ENCODE assay signal across 26 mouse cellular contexts in genomic region chr8:24214315-24214714, GRCm38 (mm10).
A peak's percentile ranks its signal among the peaks of the same experiment; 100 is the strongest.
DNase-seq lines count a peak whose midpoint lies in the region; ATAC-seq and TF ChIP-seq lines count a peak whose summit lies in the region.
"Had no signal": no experiment of that assay in that cellular context is flagged by ENCODE, and none has a peak within 500 bp of the region (broad histone marks: within the 10 kb centered on the region; RNA-seq: fewer than 3 reads in every experiment).

No protein-coding gene starts in this region.

- 0 out of 2 replicates have a peak, but pooled peaks have one; percentile 21 for ATAC-seq in frontal cortex, adult (ENCODE audit: low TSS enrichment)
- ATAC-seq: forebrain, embryonic 13.5 days; midbrain, embryonic 15.5 days had no signal

- peaks cover 10% of the 10 kb centered on the region for H3K4me1 ChIP-seq in cortical plate, adult 2 months (ENCODE audit: control insufficient read depth, insufficient read depth, low read length)
- H3K4me1 ChIP-seq: embryonic facial prominence, embryonic 13.5 days; forebrain, embryonic 13.5 days; hindbrain, embryonic 13.5 days; limb, embryonic 15.5 days; lung, embryonic 15.5 days; midbrain, embryonic 15.5 days; neural tube, embryonic 13.5 days; stomach, embryonic 15.5 days had no signal

- TF ChIP-seq CTCF in layer of hippocampus, adult 2 months (conservative IDR thresholded peaks at IDR 0.05), result no peak
- TF ChIP-seq CTCF in cortical plate, adult 2 months (IDR thresholded peaks at IDR 0.05; ENCODE audit: extremely low read depth, insufficient read depth, low read length), result no peak

- TF ChIP-seq POLR2A in cortical plate, adult 2 months (IDR thresholded peaks at IDR 0.05; ENCODE audit: extremely low read depth, insufficient read depth, low read length), result no peak

- H3K27ac ChIP-seq in layer of hippocampus, adult 2 months, result peak overlapping the region; percentile 89
- H3K27ac ChIP-seq in cortical plate, adult 2 months (ENCODE audit: insufficient read depth, low read length), result 0 out of 2 replicates have a peak overlapping the region, but pooled peaks have one; percentile 4
- H3K27ac ChIP-seq: embryonic facial prominence, embryonic 13.5 days; forebrain, embryonic 13.5 days; hindbrain, embryonic 13.5 days; kidney, postnatal 0 days; limb, embryonic 15.5 days; liver, embryonic 14.5 days; lung, embryonic 15.5 days; midbrain, embryonic 15.5 days; neural tube, embryonic 13.5 days; stomach, embryonic 15.5 days had no signal

- no peak for DNase-seq in frontal cortex, postnatal 10 days (ENCODE audit: low spot score in 2 of 2)
- peak; percentile 28 to 38 for DNase-seq in layer of hippocampus, adult 2 months (ENCODE audit: low spot score in 2 of 2)
- DNase-seq in layer of hippocampus, postnatal 10 days (ENCODE audit: low spot score in 2 of 2), result no peak
- DNase-seq in right cerebral cortex, postnatal 14 days, result peak; percentile 22
- no peak for DNase-seq in gastrocnemius, postnatal 14 days
- DNase-seq in ovary, postnatal 10 days (ENCODE audit: low spot score), result no peak
- DNase-seq: adrenal gland, postnatal 10 days; cerebellum, adult 2 months; cerebellum, postnatal 25 days; embryo, embryonic 11 days; gastrocnemius, postnatal 36 days; kidney, adult 2 months; lung, postnatal 36 days had no signal

- H3K4me3 ChIP-seq in layer of hippocampus, adult 2 months, result no peak overlapping the region
- no peak overlapping the region for H3K4me3 ChIP-seq in cortical plate, adult 2 months (ENCODE audit: insufficient read depth, low read length)
- H3K4me3 ChIP-seq: embryonic facial prominence, embryonic 13.5 days; erythroblast, embryonic 14.5 days; forebrain, embryonic 13.5 days; hindbrain, embryonic 13.5 days; limb, embryonic 15.5 days; lung, embryonic 15.5 days; midbrain, embryonic 15.5 days; neural tube, embryonic 13.5 days; stomach, embryonic 15.5 days had no signal

- intact Hi-C loops in gastrocnemius, postnatal 14 days (cut with DNase I; ENCODE audit: low total_unique reads), result no loop called here

Comparison
In these comparisons a context has a peak if more than half of its experiments do, and no peak if none do; other contexts are left out.
1. DNase-seq: peak in layer of hippocampus, adult 2 months (2 of 2) and right cerebral cortex, postnatal 14 days (single experiment); none in frontal cortex, postnatal 10 days (0 of 2), layer of hippocampus, postnatal 10 days (0 of 2), gastrocnemius, postnatal 14 days (single experiment) and ovary, postnatal 10 days (single experiment).